Mouse (Mus musculus): ENCODE measurements around the gene Trpm6.

Trpm6 gene

GRCm38 (mm10) chr19:18771561-18771960, 21.8 kb downstream of the Trpm6 start:
- DNase-seq (ENCODE audit: low spot score) = no peak

- no peak for DNase-seq (ENCODE audit: low spot score)
These were observed 23.2 kb downstream of the Trpm6 start for GRCm38 (mm10) chr19:18772888-18773488.

GRCm38 (mm10) chr19:18774085-18774484, 24.3 kb downstream of the Trpm6 start:
- no peak for DNase-seq (ENCODE audit: low spot score)

- no peak for DNase-seq (ENCODE audit: low spot score)
These were observed 49.9 kb downstream of the Trpm6 start for GRCm38 (mm10) chr19:18799646-18800045.

- DNase-seq (ENCODE audit: low spot score) = no peak
These were observed 61.5 kb downstream of the Trpm6 start for GRCm38 (mm10) chr19:18811264-18811663.

GRCm38 (mm10) chr19:18815170-18815569, 65.4 kb downstream of the Trpm6 start:
- no peak for DNase-seq (ENCODE audit: low spot score)

GRCm38 (mm10) chr19:18817425-18817824, 67.6 kb downstream of the Trpm6 start:
- DNase-seq (ENCODE audit: low spot score) = no peak

- DNase-seq (ENCODE audit: low spot score) = no peak
These were observed 78.8 kb downstream of the Trpm6 start for GRCm38 (mm10) chr19:18828601-18829000.

GRCm38 (mm10) chr19:18831196-18831595, 81.4 kb downstream of the Trpm6 start:
- no peak for DNase-seq (ENCODE audit: low spot score)

- peak; percentile 10 for DNase-seq (ENCODE audit: low spot score)
These were observed 85.2 kb downstream of the Trpm6 start for GRCm38 (mm10) chr19:18834971-18835370.

GRCm38 (mm10) chr19:18841789-18842562, 92.2 kb downstream of the Trpm6 start:
- no peak for DNase-seq (ENCODE audit: low spot score)

GRCm38 (mm10) chr19:18842626-18843025, 92.8 kb downstream of the Trpm6 start:
- no peak for DNase-seq (ENCODE audit: low spot score)

- no peak for DNase-seq (ENCODE audit: low spot score)
These were observed 96.6 kb downstream of the Trpm6 start for GRCm38 (mm10) chr19:18846336-18846735.

GRCm38 (mm10) chr19:18868311-18868710, 118.5 kb downstream of the Trpm6 start:
- DNase-seq (ENCODE audit: low spot score) = no peak

GRCm38 (mm10) chr19:18872792-18873569, 123.2 kb downstream of the Trpm6 start:
- DNase-seq (ENCODE audit: low spot score) = no peak

GRCm38 (mm10) chr19:18873709-18874644, 124.2 kb downstream of the Trpm6 start:
- no peak for DNase-seq (ENCODE audit: low spot score)

GRCm38 (mm10) chr19:18879264-18879663, 129.5 kb downstream of the Trpm6 start:
- DNase-seq (ENCODE audit: low spot score) = no peak

GRCm38 (mm10) chr19:18881162-18881561, 131.4 kb downstream of the Trpm6 start:
- no peak for DNase-seq (ENCODE audit: low spot score)

- DNase-seq (ENCODE audit: low spot score) = no peak
These were observed 138.0 kb downstream of the Trpm6 start for GRCm38 (mm10) chr19:18887646-18888407.

- DNase-seq (ENCODE audit: low spot score) = no peak
These were observed 138.8 kb downstream of the Trpm6 start for GRCm38 (mm10) chr19:18888491-18889116.
